Mouse (Mus musculus): Measurements from ENCODE around the gene Gm10282. TPM values are rescaled to one million over a fixed set of nuclear protein-coding genes. Genes with fewer than 3 reads are reported as not detected.

Gene Gm10282
- polyA plus RNA-seq, 1 experiment from 2014 or later, result 8.9 TPM

DNA sequence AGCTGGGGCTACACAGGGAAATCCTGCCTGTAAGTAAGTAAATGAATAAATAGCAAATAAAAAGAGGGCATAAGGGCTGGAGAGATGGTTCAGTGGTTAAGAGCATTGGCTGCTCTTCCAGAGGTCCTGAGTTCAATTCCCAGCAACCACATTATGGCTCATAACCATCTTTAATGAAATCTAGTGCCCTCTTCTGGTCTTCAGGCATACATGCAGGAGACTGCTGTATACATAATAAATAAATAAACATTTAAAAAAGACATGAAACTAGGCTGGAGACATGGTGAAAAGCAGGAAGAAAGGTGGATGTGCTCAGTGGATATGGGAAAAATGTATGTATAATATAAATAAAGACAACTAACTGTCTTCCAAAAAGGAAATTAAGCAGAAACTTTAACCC lies 11.8 kb downstream of the Gm10282 start:
- no peak for ATAC-seq (ENCODE audit: low read depth)
- Histone ChIP-seq H3K27ac (no peak overlapping the region), H3K9me3 (replicated peaks) (no peaks in the 10 kb centered on the region), H3K9ac (no peak overlapping the region), H3K4me3 (replicated peaks) (no peak overlapping the region), H3K4me2 (no peak overlapping the region), H3K4me1 (replicated peaks) (peaks cover 14% of the 10 kb centered on the region; the same call in 1 of the 2 replicates), H3K36me3 (no peaks in the 10 kb centered on the region), H3K27me3 (no peaks in the 10 kb centered on the region)
- no peak for DNase-seq

DNA sequence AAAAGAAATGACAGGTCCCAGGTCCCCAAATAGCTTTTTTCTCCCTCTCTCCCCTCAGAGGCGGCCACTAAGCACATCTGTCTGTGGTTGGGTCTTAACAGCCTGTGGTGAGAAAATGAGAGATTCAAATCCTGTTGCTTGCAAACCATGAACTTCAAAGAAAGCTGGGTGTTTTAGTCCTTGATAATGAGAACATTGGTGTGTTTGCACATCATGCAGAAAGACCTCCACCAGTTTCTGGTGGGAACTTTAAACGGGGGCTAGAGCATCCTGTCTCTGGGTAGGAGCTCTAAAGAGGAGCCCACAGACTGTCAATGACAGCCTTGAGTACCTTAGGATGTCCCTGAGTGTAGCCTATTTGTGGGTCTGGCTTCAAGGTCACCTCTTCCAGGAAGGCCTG lies 14.0 kb downstream of the Gm10282 start:
- Histone ChIP-seq H3K4me3 (replicated peaks) (no peak overlapping the region), H3K4me2 (no peak overlapping the region), H3K9ac (no peak overlapping the region), H3K36me3 (no peaks in the 10 kb centered on the region), H3K27me3 (no peaks in the 10 kb centered on the region), H3K9me3 (replicated peaks) (no peaks in the 10 kb centered on the region), H3K4me1 (replicated peaks) (peaks cover 11% of the 10 kb centered on the region; the same call in 1 of the 2 replicates), H3K27ac (no peak overlapping the region)
- DNase-seq (no peak), ATAC-seq (ENCODE audit: low read depth) (no peak)
- WGBS (ENCODE audit: insufficient replicate concordance), result 54% methylated on average over 2 of the region's 2 CpGs

- Histone ChIP-seq H3K9me3 (replicated peaks) (no peaks in the 10 kb centered on the region), H3K4me2 (no peak overlapping the region), H3K4me1 (replicated peaks) (peaks cover 6% of the 10 kb centered on the region; the same call in 1 of the 2 replicates), H3K27ac (no peak overlapping the region), H3K4me3 (replicated peaks) (no peak overlapping the region), H3K27me3 (no peaks in the 10 kb centered on the region), H3K36me3 (no peaks in the 10 kb centered on the region), H3K9ac (no peak overlapping the region)
- no peak for ATAC-seq (ENCODE audit: low read depth)
- no peak for DNase-seq
Measured at GRCm38 (mm10) chr8:72289051-72289450, 16.0 kb downstream of the Gm10282 start.

GRCm38 (mm10) chr8:72285285-72285684 lies 19.8 kb downstream of the Gm10282 start:
- Histone ChIP-seq H3K27me3 (no peaks in the 10 kb centered on the region), H3K27ac (no peak overlapping the region), H3K4me3 (replicated peaks) (no peak overlapping the region), H3K4me2 (no peak overlapping the region), H3K9ac (no peak overlapping the region), H3K4me1 (replicated peaks) (peaks cover 11% of the 10 kb centered on the region; the same call in 1 of the 2 replicates), H3K9me3 (replicated peaks) (no peaks in the 10 kb centered on the region), H3K36me3 (no peaks in the 10 kb centered on the region)
- ATAC-seq (ENCODE audit: low read depth), result no peak
- DNase-seq, result no peak
- 15% methylated on average over 4 of the region's 4 CpGs for WGBS (ENCODE audit: insufficient replicate concordance)

GRCm38 (mm10) chr8:72281634-72282033 lies 23.4 kb downstream of the Gm10282 start:
- DNase-seq (no peak), ATAC-seq (ENCODE audit: low read depth) (no peak)
- H3K27me3 ChIP-seq, result no peaks in the 10 kb centered on the region
- no peak overlapping the region for H3K4me3 ChIP-seq (replicated peaks)
- H3K9ac ChIP-seq, result no peak overlapping the region
- WGBS (ENCODE audit: insufficient replicate concordance), result 18% methylated on average over 3 of the region's 3 CpGs
- peaks cover 24% of the 10 kb centered on the region for H3K4me1 ChIP-seq (replicated peaks)
- H3K36me3 ChIP-seq, result no peaks in the 10 kb centered on the region
- H3K4me2 ChIP-seq, result no peak overlapping the region
- H3K9me3 ChIP-seq (replicated peaks), result no peaks in the 10 kb centered on the region
- H3K27ac ChIP-seq, result no peak overlapping the region

- H3K4me2 ChIP-seq, result no peak overlapping the region
- H3K9me3 ChIP-seq (replicated peaks), result no peaks in the 10 kb centered on the region
- WGBS (ENCODE audit: insufficient replicate concordance), result 62% methylated on average over 7 of the region's 7 CpGs
- no peaks in the 10 kb centered on the region for H3K36me3 ChIP-seq
- peaks cover 19% of the 10 kb centered on the region for H3K4me1 ChIP-seq (replicated peaks)
- H3K27ac ChIP-seq, result no peak overlapping the region
- DNase-seq, result no peak
- H3K27me3 ChIP-seq, result peaks cover 5% of the 10 kb centered on the region; the same call in 1 of the 2 replicates
- no peak overlapping the region for H3K4me3 ChIP-seq (replicated peaks)
- no peak for ATAC-seq (ENCODE audit: low read depth)
- H3K9ac ChIP-seq, result no peak overlapping the region
Measured at GRCm38 (mm10) chr8:72279151-72279550, 25.9 kb downstream of the Gm10282 start.

DNA sequence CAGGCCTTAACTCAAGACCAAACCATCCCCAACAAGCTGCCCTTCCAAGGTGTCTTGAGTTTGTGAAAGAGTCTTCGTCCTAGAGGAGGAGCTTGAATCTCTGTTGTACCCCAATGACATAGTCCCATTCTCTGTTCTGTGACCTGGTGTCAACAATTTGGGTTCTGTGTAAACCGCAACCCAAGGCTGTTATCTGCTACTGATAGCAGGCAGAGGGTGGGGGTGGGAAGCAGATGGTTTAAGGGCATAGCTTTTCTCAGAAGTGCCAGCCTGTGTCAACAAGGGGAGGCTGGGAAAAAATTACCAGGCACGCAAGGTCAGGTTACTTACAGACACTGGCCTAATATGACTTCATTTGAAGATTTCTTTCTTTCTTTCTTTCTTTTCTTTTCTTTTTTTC lies 27.8 kb downstream of the Gm10282 start:
- 12% methylated on average over 3 of the region's 3 CpGs for WGBS (ENCODE audit: insufficient replicate concordance)
- peak; percentile 65 for ATAC-seq (ENCODE audit: low read depth)

GRCm38 (mm10) chr8:72273807-72274206 lies 31.3 kb downstream of the Gm10282 start:
- no peak overlapping the region for H3K27ac ChIP-seq
- H3K4me2 ChIP-seq, result no peak overlapping the region
- WGBS (ENCODE audit: insufficient replicate concordance), result 39% methylated on average over 5 of the region's 5 CpGs

More for the DNA sequence above, 27.8 kb downstream of the Gm10282 start:
- Histone ChIP-seq H3K9me3 (replicated peaks) (no peaks in the 10 kb centered on the region), H3K9ac (no peak overlapping the region), H3K4me3 (replicated peaks) (no peak overlapping the region), H3K27ac (no peak overlapping the region), H3K36me3 (no peaks in the 10 kb centered on the region), H3K27me3 (peaks cover 5% of the 10 kb centered on the region; the same call in 1 of the 2 replicates), H3K4me2 (no peak overlapping the region), H3K4me1 (replicated peaks) (peaks cover 22% of the 10 kb centered on the region)
- DNase-seq, result no peak

GRCm38 (mm10) chr8:72273111-72273770 lies 31.8 kb downstream of the Gm10282 start:
- Histone ChIP-seq H3K4me1 (replicated peaks) (peaks cover 47% of the 10 kb centered on the region), H3K9ac (no peak overlapping the region), H3K4me3 (replicated peaks) (no peak overlapping the region), H3K36me3 (no peaks in the 10 kb centered on the region), H3K9me3 (replicated peaks) (no peaks in the 10 kb centered on the region), H3K27me3 (peaks cover 5% of the 10 kb centered on the region; the same call in 1 of the 2 replicates), H3K27ac (no peak overlapping the region), H3K4me2 (no peak overlapping the region)
- ATAC-seq (ENCODE audit: low read depth) (no peak), DNase-seq (no peak)
- 76% methylated on average over 1 of the region's 1 CpGs for WGBS (ENCODE audit: insufficient replicate concordance)

More at GRCm38 (mm10) chr8:72273807-72274206, 31.3 kb downstream of the Gm10282 start:
- Histone ChIP-seq H3K9me3 (replicated peaks) (no peaks in the 10 kb centered on the region), H3K27me3 (peaks cover 5% of the 10 kb centered on the region; the same call in 1 of the 2 replicates), H3K9ac (no peak overlapping the region), H3K36me3 (no peaks in the 10 kb centered on the region), H3K4me3 (replicated peaks) (no peak overlapping the region), H3K4me1 (replicated peaks) (peaks cover 41% of the 10 kb centered on the region)
- ATAC-seq (ENCODE audit: low read depth) (no peak), DNase-seq (no peak)

- no peak overlapping the region for H3K9ac ChIP-seq
- H3K36me3 ChIP-seq, result no peaks in the 10 kb centered on the region
- no peak overlapping the region for H3K4me2 ChIP-seq
- H3K9me3 ChIP-seq (replicated peaks), result no peaks in the 10 kb centered on the region
- peaks cover 46% of the 10 kb centered on the region for H3K4me1 ChIP-seq (replicated peaks)
- H3K4me3 ChIP-seq (replicated peaks), result no peak overlapping the region
- no peak overlapping the region for H3K27ac ChIP-seq
- H3K27me3 ChIP-seq, result peaks cover 5% of the 10 kb centered on the region; the same call in 1 of the 2 replicates
- 11% methylated on average over 3 of the region's 3 CpGs for WGBS (ENCODE audit: insufficient replicate concordance)
- peak; percentile 45 for DNase-seq
- ATAC-seq (ENCODE audit: low read depth), result no peak
Measured at GRCm38 (mm10) chr8:72272361-72272760, 32.7 kb downstream of the Gm10282 start.

GRCm38 (mm10) chr8:72271691-72272090 lies 33.4 kb downstream of the Gm10282 start:
- ATAC-seq (ENCODE audit: low read depth), result no peak
- Histone ChIP-seq H3K9me3 (replicated peaks) (no peaks in the 10 kb centered on the region), H3K27me3 (peaks cover 5% of the 10 kb centered on the region; the same call in 1 of the 2 replicates), H3K4me2 (no peak overlapping the region), H3K27ac (no peak overlapping the region), H3K4me1 (replicated peaks) (peaks cover 39% of the 10 kb centered on the region), H3K9ac (no peak overlapping the region), H3K4me3 (replicated peaks) (no peak overlapping the region), H3K36me3 (no peaks in the 10 kb centered on the region)
- WGBS (ENCODE audit: insufficient replicate concordance), result 43% methylated on average over 3 of the region's 3 CpGs
- no peak for DNase-seq

GRCm38 (mm10) chr8:72271051-72271660 lies 33.9 kb downstream of the Gm10282 start:
- H3K4me2 ChIP-seq, result no peak overlapping the region
- H3K36me3 ChIP-seq, result no peaks in the 10 kb centered on the region
- ATAC-seq (ENCODE audit: low read depth) (no peak), DNase-seq (no peak)
- H3K4me3 ChIP-seq (replicated peaks), result no peak overlapping the region
- 25% methylated on average over 11 of the region's 11 CpGs for WGBS (ENCODE audit: insufficient replicate concordance)
- peaks cover 37% of the 10 kb centered on the region for H3K4me1 ChIP-seq (replicated peaks)
- H3K9me3 ChIP-seq (replicated peaks), result no peaks in the 10 kb centered on the region
- H3K27ac ChIP-seq, result no peak overlapping the region
- H3K9ac ChIP-seq, result no peak overlapping the region
- H3K27me3 ChIP-seq, result peaks cover 3% of the 10 kb centered on the region; the same call in 1 of the 2 replicates

Data from liver, embryonic 13.5 days (tissue).